Mouse (Mus musculus) ES-Bruce4 (cell line): ENCODE measurements at regions not wholly inside any gene's neighbourhood (a gene's known extent, or its start where the extent isn't known, plus 50 kb on each side); places are given as distances from the start of the nearest gene placed in this dataset.

Source experiments
- H3K27ac ChIP-seq: 2 replicates; pipeline ENCODE4 v1.5.1; 2012; ENCODE audit warnings: low read length, inconsistent platforms; ENCODE audit not compliant: insufficient read depth
- H3K27me3 ChIP-seq: 2 replicates; pipeline ENCODE4 v1.6.1; 2012; ENCODE audit warnings: mild to moderate bottlenecking, low read length, inconsistent platforms; ENCODE audit not compliant: control insufficient read depth, poor library complexity, insufficient read depth, severe bottlenecking
- H3K36me3 ChIP-seq: 2 replicates; pipeline ENCODE4 v1.6.1; 2012; ENCODE audit warnings: inconsistent platforms, mild to moderate bottlenecking, low read length, moderate library complexity; ENCODE audit not compliant: control insufficient read depth, poor library complexity, insufficient read depth, severe bottlenecking
- H3K4me1 ChIP-seq: one replicate; pipeline ENCODE4 v1.8.1; 2011; ENCODE audit warnings: low read length; ENCODE audit not compliant: control insufficient read depth, insufficient read depth
- H3K4me3 ChIP-seq: 2 replicates; pipeline ENCODE4 v1.5.1; 2011; ENCODE audit warnings: low read depth, mild to moderate bottlenecking, low read length
- H3K9ac ChIP-seq: 2 replicates; pipeline ENCODE4 v1.6.1; 2012; ENCODE audit warnings: low read depth, mild to moderate bottlenecking, inconsistent platforms; ENCODE audit not compliant: poor library complexity, severe bottlenecking
- H3K9me3 ChIP-seq: replicated peaks from 2 replicates; pipeline ENCODE4 v1.6.1; 2012; ENCODE audit warnings: mild to moderate bottlenecking, low read length, inconsistent platforms; ENCODE audit not compliant: control insufficient read depth, poor library complexity, insufficient read depth, severe bottlenecking
- CTCF ChIP-seq: IDR thresholded peaks from one replicate; pipeline ENCODE4 v1.8.1; 2011; ENCODE audit warnings: low read depth, low read length
- EP300 ChIP-seq: IDR thresholded peaks from 2 replicates; pipeline ENCODE4 v1.6.1; 2011; ENCODE audit warnings: low read depth, low read length; ENCODE audit not compliant: insufficient read depth
- POLR2A ChIP-seq: IDR thresholded peaks from one replicate; pipeline ENCODE4 v1.8.1; 2011; ENCODE audit warnings: low read length; ENCODE audit not compliant: insufficient read depth

DNA sequence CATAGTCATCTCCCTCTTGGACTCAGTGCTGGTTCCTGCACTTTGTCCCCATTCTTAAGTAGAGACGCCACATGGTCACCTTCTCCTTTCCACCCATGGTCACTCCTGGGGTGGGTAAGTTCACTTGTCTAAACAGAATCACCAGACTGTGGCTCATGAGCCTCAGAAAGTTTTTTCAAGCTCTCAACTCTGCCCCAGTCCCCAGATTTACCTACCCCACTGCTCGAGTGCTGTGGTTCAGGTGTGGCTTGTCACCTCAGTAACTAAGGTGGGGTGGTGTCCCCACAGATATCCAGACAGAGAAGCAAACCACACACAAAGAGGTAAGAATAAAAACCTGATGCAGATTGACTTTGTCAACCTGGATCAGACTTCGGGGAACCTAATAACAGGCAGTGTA lies 87.6 kb downstream of the Rpl10-ps3 start:
- Histone ChIP-seq H3K36me3 (no peaks in the 10 kb centered on the region), H3K4me1 (no peaks in the 10 kb centered on the region), H3K9me3 (no peaks in the 10 kb centered on the region), H3K27me3 (no peaks in the 10 kb centered on the region), H3K9ac (no peak overlapping the region), H3K27ac (no peak overlapping the region), H3K4me3 (no peak overlapping the region)
- TF ChIP-seq CTCF (no peak), EP300 (no peak), POLR2A (no peak)

DNA sequence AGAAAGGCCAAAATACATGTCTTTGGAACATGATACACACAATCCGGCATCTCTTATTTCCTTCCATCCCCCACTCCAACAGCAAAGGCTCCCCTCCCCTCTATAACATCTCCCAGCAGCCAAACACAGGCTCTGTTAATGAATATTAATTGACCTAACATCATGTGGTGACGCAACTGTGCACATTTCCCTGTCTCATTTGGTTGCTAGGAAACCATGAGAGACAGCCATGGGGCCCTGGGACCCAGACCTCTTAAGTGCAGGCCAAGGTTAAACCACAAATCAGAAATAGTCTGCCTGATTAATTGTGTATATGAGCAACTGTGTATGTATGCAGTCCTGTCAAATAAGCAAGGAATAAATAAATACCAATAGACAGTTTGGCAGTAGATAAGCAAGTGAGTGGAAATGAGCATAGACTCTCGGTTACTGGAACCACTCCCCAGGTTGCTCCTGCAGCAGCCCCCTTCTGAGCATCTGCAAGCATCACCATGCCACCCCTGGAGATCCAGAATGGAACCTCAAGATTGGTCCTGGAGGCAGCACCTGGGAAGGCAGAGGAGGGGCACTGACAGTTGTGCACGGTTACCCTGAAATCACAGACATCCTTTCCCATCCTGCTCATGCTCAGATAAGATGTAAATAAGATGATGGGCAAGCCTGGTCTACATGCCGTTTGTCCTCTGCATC lies 99.6 kb downstream of the Rpl10-ps3 start:
- H3K9me3 ChIP-seq = no peaks in the 10 kb centered on the region

DNA sequence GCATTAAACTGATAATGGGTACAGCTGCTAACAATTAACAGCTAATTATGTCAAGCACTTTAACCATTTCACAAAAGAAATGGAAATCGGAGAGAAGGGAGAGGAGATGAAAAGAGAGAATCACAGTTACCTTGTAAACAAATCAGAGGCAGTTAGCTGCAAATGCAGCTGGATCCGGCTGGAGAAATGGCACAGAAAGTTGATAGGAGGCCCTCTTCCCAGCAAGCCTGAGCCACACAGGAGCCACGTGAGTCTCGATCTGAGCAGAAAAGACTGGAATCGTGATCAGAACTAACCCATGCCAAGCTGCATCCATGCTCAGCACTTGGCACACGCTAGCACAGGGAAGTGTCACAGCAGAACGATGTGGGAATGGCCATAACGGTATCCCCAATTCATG lies 103.8 kb downstream of the Rpl10-ps3 start:
- no peak overlapping the region for H3K27ac ChIP-seq
- no peak for TF ChIP-seq EP300
- TF ChIP-seq CTCF = no peak
- no peak for TF ChIP-seq POLR2A
- no peak overlapping the region for H3K9ac ChIP-seq
- no peak overlapping the region for H3K4me3 ChIP-seq
- no peaks in the 10 kb centered on the region for H3K27me3 ChIP-seq
- no peaks in the 10 kb centered on the region for H3K4me1 ChIP-seq
- H3K36me3 ChIP-seq = no peaks in the 10 kb centered on the region
- no peaks in the 10 kb centered on the region for H3K9me3 ChIP-seq

More for the DNA sequence above, 99.6 kb downstream of the Rpl10-ps3 start:
- Histone ChIP-seq H3K27me3 (no peaks in the 10 kb centered on the region), H3K36me3 (no peaks in the 10 kb centered on the region), H3K4me1 (no peaks in the 10 kb centered on the region), H3K4me3 (no peak overlapping the region), H3K27ac (no peak overlapping the region), H3K9ac (no peak overlapping the region)
- TF ChIP-seq POLR2A (no peak), EP300 (no peak), CTCF (no peak)

DNA sequence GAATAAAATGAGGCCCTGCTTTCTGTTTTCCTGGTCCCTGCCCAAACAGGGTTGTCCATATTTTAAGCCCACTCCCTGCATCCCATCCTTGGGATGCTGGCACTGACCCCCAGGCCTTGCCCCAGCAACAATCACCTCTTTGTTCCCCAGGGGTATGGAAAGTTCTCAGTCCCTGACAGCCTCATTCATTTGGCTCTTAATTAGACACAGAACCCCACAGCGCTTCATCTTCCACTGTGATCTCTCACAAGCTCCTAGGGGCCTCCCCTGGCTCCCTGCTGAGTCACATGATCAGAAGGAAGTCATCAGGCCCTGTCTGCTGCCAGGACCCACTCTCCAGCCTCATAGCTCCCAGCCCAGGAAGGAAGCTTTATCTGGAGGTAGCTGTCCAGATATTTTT lies 108.9 kb downstream of the Rpl10-ps3 start:
- no peaks in the 10 kb centered on the region for H3K36me3 ChIP-seq
- TF ChIP-seq CTCF (no peak), EP300 (no peak), POLR2A (no peak)
- H3K4me1 ChIP-seq = no peaks in the 10 kb centered on the region
- H3K9ac ChIP-seq = no peak overlapping the region
- H3K9me3 ChIP-seq = no peaks in the 10 kb centered on the region
- H3K27ac ChIP-seq = no peak overlapping the region
- no peak overlapping the region for H3K4me3 ChIP-seq
- H3K27me3 ChIP-seq = no peaks in the 10 kb centered on the region

DNA sequence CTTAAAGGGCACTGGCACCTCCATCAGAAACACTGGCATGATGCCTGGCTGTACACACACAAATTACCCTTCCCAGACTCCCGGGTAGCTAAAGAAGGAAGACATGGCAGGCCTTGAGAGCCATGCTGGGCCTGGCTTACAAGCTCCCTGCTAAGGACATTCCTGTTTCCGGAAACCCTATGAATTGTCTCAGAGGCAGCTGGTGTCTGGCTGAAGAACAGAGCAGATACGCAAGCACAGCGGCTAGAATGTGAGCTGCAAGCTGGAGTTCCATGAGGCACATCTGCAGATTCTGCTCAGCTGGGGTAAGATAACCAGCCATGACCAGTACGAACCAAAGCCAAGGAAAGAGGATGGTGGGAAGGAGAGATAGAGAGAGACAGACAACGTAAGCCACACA lies 110.1 kb downstream of the Rpl10-ps3 start:
- no peak for TF ChIP-seq EP300
- TF ChIP-seq POLR2A = no peak
- no peak for TF ChIP-seq CTCF
- no peak overlapping the region for H3K4me3 ChIP-seq
- no peaks in the 10 kb centered on the region for H3K27me3 ChIP-seq
- H3K9me3 ChIP-seq = no peaks in the 10 kb centered on the region
- no peaks in the 10 kb centered on the region for H3K4me1 ChIP-seq
- no peak overlapping the region for H3K27ac ChIP-seq
- no peaks in the 10 kb centered on the region for H3K36me3 ChIP-seq
- no peak overlapping the region for H3K9ac ChIP-seq

DNA sequence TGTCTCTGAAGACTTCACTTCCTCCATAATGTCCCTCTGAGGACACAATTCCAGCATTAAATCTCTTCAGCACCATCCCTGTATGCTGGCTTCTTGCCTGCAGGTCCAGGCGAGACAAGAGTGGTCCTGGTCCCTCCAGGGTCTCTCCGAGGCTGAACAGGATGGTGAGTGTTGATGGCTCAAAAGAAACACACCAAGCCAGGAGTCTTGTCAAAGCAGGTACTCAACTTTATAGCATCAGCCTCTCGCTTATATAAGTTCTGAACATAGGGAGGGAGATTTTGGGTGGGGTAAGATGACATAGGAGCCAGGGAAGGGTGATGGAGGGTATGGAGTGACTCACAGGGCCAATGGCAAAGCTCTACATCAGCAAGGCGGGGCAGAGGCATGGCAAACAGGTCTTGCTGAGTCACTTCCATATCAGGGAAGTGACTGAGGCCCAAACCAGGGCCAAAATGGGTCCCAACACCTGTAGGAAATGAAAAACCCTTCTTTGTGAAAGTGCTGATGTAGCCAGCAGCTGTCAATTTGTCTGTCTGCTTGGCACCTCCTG lies 111.7 kb downstream of the Rpl10-ps3 start:
- Histone ChIP-seq H3K9me3 (no peaks in the 10 kb centered on the region), H3K27ac (no peak overlapping the region), H3K9ac (no peak overlapping the region), H3K4me3 (no peak overlapping the region), H3K36me3 (no peaks in the 10 kb centered on the region), H3K4me1 (no peaks in the 10 kb centered on the region), H3K27me3 (no peaks in the 10 kb centered on the region; the same call in 1 of the 2 replicates)
- TF ChIP-seq EP300 (no peak), CTCF (no peak), POLR2A (no peak)
